Mouse (Mus musculus): ENCODE measurements around the gene Neto2. TPM values are rescaled to one million over a fixed set of nuclear protein-coding genes. Genes with fewer than 3 reads are reported as not detected.

Gene Neto2
- total and polyA plus RNA-seq, 3 experiments = not detected

GRCm38 (mm10) chr8:85590258-85590657, 110.5 kb downstream of the Neto2 start:
- no peak overlapping the region for H3K4me2 ChIP-seq (ENCODE audit: insufficient read depth, low read depth, poor library complexity, severe bottlenecking)
- no peaks in the 10 kb centered on the region for H3K27me3 ChIP-seq (replicated peaks)
- dilution Hi-C loops (cut with MboI; ENCODE audit: extremely low pct_ligation_motif_present, extremely low pct_unique_long_range_greater_than_20kb, low sequenced_read_pairs) (no loop called here), in situ Hi-C loops (cut with MboI; ENCODE audit: low pct_ligation_motif_present, low pct_unique_long_range_greater_than_20kb, low sequenced_read_pairs) (no loop called here)
- no peak overlapping the region for H3K4me3 ChIP-seq (replicated peaks in 1 of 3; ENCODE audit: low read depth in 2 of 3, low read length in 2 of 3, poor library complexity in 1 of 3)
- H3K79me2 ChIP-seq (replicated peaks; ENCODE audit: control insufficient read depth, extremely low read depth, insufficient read depth, poor library complexity, severe bottlenecking) = no peaks in the 10 kb centered on the region
- no peak for TF ChIP-seq MYC (IDR thresholded peaks at IDR 0.05; ENCODE audit: low read depth, low read length)
- TF ChIP-seq KAT2A (IDR thresholded peaks at IDR 0.05; ENCODE audit: insufficient replicate concordance, low read length) = no peak
- H3K4me1 ChIP-seq (ENCODE audit: control insufficient read depth in 1 of 2, insufficient read depth in 2 of 2) = peaks cover 0 to 5% of the 10 kb centered on the region in 2 experiments; a peak in 2 of 4 replicates
- no peaks in the 10 kb centered on the region for H3K9me3 ChIP-seq (replicated peaks; ENCODE audit: low read length)
- no peaks in the 10 kb centered on the region for H3K36me3 ChIP-seq (replicated peaks in 1 of 2; ENCODE audit: control insufficient read depth in 1 of 2, insufficient read depth in 1 of 2, low read length in 1 of 2)
- no peak overlapping the region for H3K27ac ChIP-seq (ENCODE audit: insufficient read depth, low read depth)
- no peak overlapping the region for H3K9ac ChIP-seq (ENCODE audit: insufficient read depth, low read depth)
- no peak for DNase-seq (ENCODE audit: extremely low read depth)

- no peaks in the 10 kb centered on the region for H3K36me3 ChIP-seq (replicated peaks in 1 of 2; ENCODE audit: control insufficient read depth in 1 of 2, insufficient read depth in 1 of 2, low read length in 1 of 2)
- no peaks in the 10 kb centered on the region for H3K79me2 ChIP-seq (replicated peaks; ENCODE audit: control insufficient read depth, extremely low read depth, insufficient read depth, poor library complexity, severe bottlenecking)
- DNase-seq (ENCODE audit: extremely low read depth) = no peak
- H3K9me3 ChIP-seq (replicated peaks; ENCODE audit: low read length) = peaks cover 2% of the 10 kb centered on the region
- no peak overlapping the region for H3K4me3 ChIP-seq (replicated peaks in 1 of 3; ENCODE audit: low read depth in 2 of 3, low read length in 2 of 3, poor library complexity in 1 of 3)
- H3K27me3 ChIP-seq (replicated peaks) = no peaks in the 10 kb centered on the region
- TF ChIP-seq NRF1 (IDR thresholded peaks at IDR 0.05; ENCODE audit: low read depth, low read length) (no peak), CHD2 (IDR thresholded peaks at IDR 0.05; ENCODE audit: low read length) (no peak), POLR2AphosphoS2 (IDR thresholded peaks at IDR 0.05; ENCODE audit: low read depth, low read length) (no peak), ZC3H11A (IDR thresholded peaks at IDR 0.05; ENCODE audit: low read depth, low read length) (no peak), BHLHE40 (IDR thresholded peaks at IDR 0.05; ENCODE audit: low read depth, low read length) (no peak), MYC (IDR thresholded peaks at IDR 0.05; ENCODE audit: low read depth, low read length) (no peak), TBP (conservative IDR thresholded peaks at IDR 0.05; ENCODE audit: low read depth, low read length) (no peak), E2F4 (IDR thresholded peaks at IDR 0.05; ENCODE audit: insufficient replicate concordance, low read depth, low read length) (no peak), NELFE (IDR thresholded peaks at IDR 0.05; ENCODE audit: low read depth, low read length) (no peak), JUND (conservative IDR thresholded peaks at IDR 0.05; ENCODE audit: low read depth, low read length) (no peak), SMC3 (IDR thresholded peaks at IDR 0.05; ENCODE audit: low read depth, low read length) (no peak), CTCF (conservative IDR thresholded peaks at IDR 0.05 in 1 of 2, IDR thresholded peaks at IDR 0.05 in 1 of 2; ENCODE audit: low read depth in 2 of 2, low read length in 2 of 2) (no peak), JUN (IDR thresholded peaks at IDR 0.05; ENCODE audit: insufficient read depth, low read depth, low read length) (no peak), MAX (IDR thresholded peaks at IDR 0.05; ENCODE audit: low read length) (no peak), ELF1 (IDR thresholded peaks at IDR 0.05; ENCODE audit: low read depth, low read length) (no peak), GABPA (IDR thresholded peaks at IDR 0.05; ENCODE audit: insufficient replicate concordance, low read depth, low read length) (no peak), ZMIZ1 (IDR thresholded peaks at IDR 0.05; ENCODE audit: low read depth, low read length) (no peak), KAT2A (IDR thresholded peaks at IDR 0.05; ENCODE audit: insufficient replicate concordance, low read length) (no peak), RCOR1 (conservative IDR thresholded peaks at IDR 0.05; ENCODE audit: low read depth, low read length) (no peak)
- no peak overlapping the region for H3K4me2 ChIP-seq (ENCODE audit: insufficient read depth, low read depth, poor library complexity, severe bottlenecking)
- no peak overlapping the region for H3K27ac ChIP-seq (ENCODE audit: insufficient read depth, low read depth)
- H3K4me1 ChIP-seq (ENCODE audit: control insufficient read depth in 1 of 2, insufficient read depth in 2 of 2) = peaks cover 0 to 5% of the 10 kb centered on the region in 2 experiments; a peak in 2 of 4 replicates
- H3K9ac ChIP-seq (ENCODE audit: insufficient read depth, low read depth) = no peak overlapping the region
- dilution Hi-C loops (cut with MboI; ENCODE audit: extremely low pct_ligation_motif_present, extremely low pct_unique_long_range_greater_than_20kb, low sequenced_read_pairs) = no loop called here
- in situ Hi-C loops (cut with MboI; ENCODE audit: low pct_ligation_motif_present, low pct_unique_long_range_greater_than_20kb, low sequenced_read_pairs) = no loop called here
Measured at GRCm38 (mm10) chr8:85588596-85588995, 112.1 kb downstream of the Neto2 start.

Other genes starting within 250 kb of the Neto2 start
- 24.8 and 50.0 TPM in 2 replicates for gene Gpt2, start 208.3 kb downstream of the Neto2 start, total RNA-seq (2012; rRNA removed)
- gene Gpt2, start 208.3 kb downstream of the Neto2 start, total RNA-seq (2014; rRNA removed) = 37.8 and 39.8 TPM in 2 replicates
- 29.7 and 37.2 TPM in 2 replicates for gene Gpt2, start 208.3 kb downstream of the Neto2 start, polyA plus RNA-seq (2012; ENCODE audit: insufficient read length, low read depth)
- gene Dnaja2, start 145.6 kb downstream of the Neto2 start, total RNA-seq (2012; rRNA removed) = 150 and 183 TPM in 2 replicates
- gene Dnaja2, start 145.6 kb downstream of the Neto2 start, total RNA-seq (2014; rRNA removed) = 227 and 273 TPM in 2 replicates
- gene Dnaja2, start 145.6 kb downstream of the Neto2 start, polyA plus RNA-seq (2012; ENCODE audit: insufficient read length, low read depth) = 471 and 538 TPM in 2 replicates
- gene Itfg1, start 140.0 kb upstream of the Neto2 start, total RNA-seq (2012; rRNA removed) = 26.2 and 26.6 TPM in 2 replicates
- gene Itfg1, start 140.0 kb upstream of the Neto2 start, total RNA-seq (2014; rRNA removed) = 55.3 and 58.9 TPM in 2 replicates
- gene Itfg1, start 140.0 kb upstream of the Neto2 start, polyA plus RNA-seq (2012; ENCODE audit: insufficient read length, low read depth) = 25.1 and 26.7 TPM in 2 replicates
- gene Phkb, start 140.0 kb upstream of the Neto2 start, total RNA-seq (2012; rRNA removed) = 19.6 and 20.9 TPM in 2 replicates
- 23.5 and 26.2 TPM in 2 replicates for gene Phkb, start 140.0 kb upstream of the Neto2 start, total RNA-seq (2014; rRNA removed)
- gene Phkb, start 140.0 kb upstream of the Neto2 start, polyA plus RNA-seq (2012; ENCODE audit: insufficient read length, low read depth) = 22.9 and 25.4 TPM in 2 replicates

Data from CH12.LX (cell line).